11 mouse cellular contexts compared by ENCODE assay signal in genomic region chr6:113024866-113025265, GRCm38 (mm10). TPM values are rescaled to one million over a fixed set of nuclear protein-coding genes. Genes with fewer than 3 reads are reported as not detected.
DNase-seq lines count a peak whose midpoint lies in the region; ATAC-seq and TF ChIP-seq lines count a peak whose summit lies in the region.
"Had no signal": no experiment of that assay in that cellular context is flagged by ENCODE, and none has a peak within 500 bp of the region (broad histone marks: within the 10 kb centered on the region; RNA-seq: fewer than 3 reads in every experiment).

No protein-coding gene starts in this region.

- H3K27ac ChIP-seq in left cerebral cortex, adult 2 months: peak overlapping the region; percentile 45
- no peak overlapping the region for H3K27ac ChIP-seq in heart, embryonic 11.5 days (ENCODE audit: low read depth, low read length)
- H3K27ac ChIP-seq: embryonic facial prominence, embryonic 12.5 days had no signal

- H3K4me2 ChIP-seq in heart, embryonic 11.5 days: no peak overlapping the region
- H3K4me2 ChIP-seq: embryonic facial prominence, embryonic 12.5 days; heart, embryonic 12.5 days had no signal

- intact Hi-C loops in left cerebral cortex, adult 2 months (cut with DNase I): no loop called here

- ATAC-seq in frontal cortex, adult (ENCODE audit: low TSS enrichment): peak; percentile 96
- no peak for ATAC-seq in heart, embryonic 11.5 days (replicated peaks; ENCODE audit: insufficient number of reproducible peaks, low FRiP score, low TSS enrichment)
- ATAC-seq: liver, postnatal 0 days had no signal

- H3K4me3 ChIP-seq in left cerebral cortex, adult 2 months: no peak overlapping the region
- no peak overlapping the region for H3K4me3 ChIP-seq in heart, embryonic 11.5 days (ENCODE audit: low read depth, low read length)
- H3K4me3 ChIP-seq: embryonic facial prominence, embryonic 12.5 days; heart, embryonic 12.5 days had no signal

- no peaks in the 10 kb centered on the region for H3K4me1 ChIP-seq in heart, embryonic 11.5 days (ENCODE audit: control insufficient read depth, insufficient read depth, low read length)
- H3K4me1 ChIP-seq: embryonic facial prominence, embryonic 12.5 days; heart, embryonic 12.5 days had no signal

- no peaks in the 10 kb centered on the region for H3K9me3 ChIP-seq in heart, embryonic 11.5 days (replicated peaks; ENCODE audit: control insufficient read depth, low read length)
- H3K9me3 ChIP-seq: embryonic facial prominence, embryonic 12.5 days; heart, embryonic 12.5 days had no signal

- no peaks in the 10 kb centered on the region for H3K27me3 ChIP-seq in heart, embryonic 11.5 days (ENCODE audit: control insufficient read depth, insufficient read depth, low read length)
- H3K27me3 ChIP-seq: embryonic facial prominence, embryonic 12.5 days; heart, embryonic 12.5 days had no signal

- TF ChIP-seq CTCF in left cerebral cortex, adult 2 months (IDR thresholded peaks at IDR 0.05): no peak

- H3K36me3 ChIP-seq in heart, embryonic 11.5 days (ENCODE audit: control insufficient read depth, insufficient read depth, low read length): no peaks in the 10 kb centered on the region
- H3K36me3 ChIP-seq: embryonic facial prominence, embryonic 12.5 days; heart, embryonic 12.5 days had no signal

- no peak for DNase-seq in frontal cortex, postnatal 25 days (ENCODE audit: low spot score in 2 of 2)
- peak; percentile 21 for DNase-seq in urinary bladder, postnatal 14 days (ENCODE audit: low spot score)
- no peak for DNase-seq in urinary bladder, adult 2 months (ENCODE audit: low spot score)
- peak; percentile 28 to 36 for DNase-seq in left cerebral cortex, adult 2 months (ENCODE audit: extremely low spot score in 1 of 2, low spot score in 2 of 2)
- DNase-seq in ovary, postnatal 10 days (ENCODE audit: low spot score): no peak
- DNase-seq in spleen, adult 18-20 months: no peak
- DNase-seq: liver, postnatal 0 days had no signal

- WGBS in heart, embryonic 11.5 days (ENCODE audit: insufficient replicate concordance): 46% methylated on average over 8 of the region's 8 CpGs

- H3K9ac ChIP-seq in heart, embryonic 11.5 days (ENCODE audit: low read depth, low read length): no peak overlapping the region
- H3K9ac ChIP-seq: embryonic facial prominence, embryonic 12.5 days; heart, embryonic 12.5 days; liver, postnatal 0 days had no signal

RNA-seq across cellular contexts. Expression of gene Thumpd3, which starts 21.2 kb away (rescaled TPM):
- 25.3 and 27.2 TPM in 2 replicates for polyA plus RNA-seq in urinary bladder, adult 2 months (2012; rRNA removed)
- 10 to 100 TPM; 28.2 to 28.9 TPM for total RNA-seq in left cerebral cortex, adult 2 months (2021)
- 41.0 and 41.6 TPM in 2 replicates for polyA plus RNA-seq in heart, embryonic 11.5 days (2014; fragmentation: Nextera tagmentation; extraction: Ambion mirVana)

RNA-seq across cellular contexts. Expression of gene Setd5, which starts 52.3 kb away (rescaled TPM):
- 41.4 and 49.9 TPM in 2 replicates for polyA plus RNA-seq in urinary bladder, adult 2 months (2012; rRNA removed)
- 100 to 1,000 TPM; 116 to 119 TPM for total RNA-seq in left cerebral cortex, adult 2 months (2021)
- 72.3 and 86.9 TPM in 2 replicates for polyA plus RNA-seq in heart, embryonic 11.5 days (2014; fragmentation: Nextera tagmentation; extraction: Ambion mirVana)

Comparison
In these comparisons a context has a peak if more than half of its experiments do, and no peak if none do; other contexts are left out.
1. DNase-seq: peak in urinary bladder, postnatal 14 days (single experiment) and left cerebral cortex, adult 2 months (2 of 2); none in frontal cortex, postnatal 25 days (0 of 2), urinary bladder, adult 2 months (single experiment), ovary, postnatal 10 days (single experiment) and spleen, adult 18-20 months (0 of 2).